Mouse (Mus musculus): ENCODE data around the gene Ttc12. TPM values are rescaled to one million over a fixed set of nuclear protein-coding genes. Genes with fewer than 3 reads are reported as not detected.

The Ttc12 gene
- total RNA-seq, 2 experiments from 2014 or later = 8.0 to 9.2 TPM

Other genes starting within 250 kb of the Ttc12 start
- not detected for gene Gm4894, start 235.7 kb downstream of the Ttc12 start, total RNA-seq (2021)
- gene Drd2, start 145.6 kb downstream of the Ttc12 start, total RNA-seq (2021) = under 1 TPM; 0.75 to 0.94 TPM
- gene Ankk1, start 59.2 kb downstream of the Ttc12 start, total RNA-seq (2021) = not detected

All from heart, adult 18-20 months (tissue).